Mouse (Mus musculus): ENCODE data around the gene Ethe1. TPM values are rescaled to one million over a fixed set of nuclear protein-coding genes. Genes with fewer than 3 reads are reported as not detected.
A peak's percentile ranks its signal among the peaks of the same experiment; 100 is the strongest.

Gene Ethe1
- total RNA-seq, 2 experiments from 2014 or later: 11.9 to 13.0 TPM

GRCm38 (mm10) chr7:24571071-24571470 lies 16.3 kb upstream of the Ethe1 start:
- no peak for DNase-seq (ENCODE audit: extremely low spot score in 1 of 2, low spot score in 2 of 2)
- intact Hi-C loops (cut with DNase I): no loop called here

- no peak for DNase-seq (ENCODE audit: extremely low spot score in 1 of 2, low spot score in 2 of 2)
- intact Hi-C loops (cut with DNase I): no loop called here
Measured at GRCm38 (mm10) chr7:24572455-24572854, 14.9 kb upstream of the Ethe1 start.

- intact Hi-C loops (cut with DNase I): no loop called here
- DNase-seq (ENCODE audit: extremely low spot score in 1 of 2, low spot score in 2 of 2): no peak
Measured at GRCm38 (mm10) chr7:24574224-24574796, 13.0 kb upstream of the Ethe1 start.

DNA sequence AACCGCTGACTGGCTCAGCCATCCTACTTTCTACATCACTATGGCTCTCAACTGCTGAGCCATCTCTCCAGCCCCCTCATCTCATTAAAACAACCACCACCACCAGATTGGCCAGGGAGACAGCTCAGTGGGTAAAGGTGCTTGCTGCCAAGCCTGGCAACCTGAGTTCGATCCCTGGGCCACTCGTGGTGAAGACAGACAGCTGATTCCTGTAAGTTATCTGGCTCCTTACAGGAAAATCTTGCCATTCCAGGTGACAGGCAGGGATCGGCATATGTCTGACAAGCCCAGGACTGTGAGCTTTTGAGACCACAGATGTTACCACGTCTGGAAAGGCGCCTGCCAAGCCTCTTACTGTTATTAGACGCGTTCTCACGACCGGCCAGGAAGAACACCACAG lies 9.5 kb upstream of the Ethe1 start:
- intact Hi-C loops (cut with DNase I): no loop called here
- no peak for DNase-seq (ENCODE audit: extremely low spot score in 1 of 2, low spot score in 2 of 2)

DNA sequence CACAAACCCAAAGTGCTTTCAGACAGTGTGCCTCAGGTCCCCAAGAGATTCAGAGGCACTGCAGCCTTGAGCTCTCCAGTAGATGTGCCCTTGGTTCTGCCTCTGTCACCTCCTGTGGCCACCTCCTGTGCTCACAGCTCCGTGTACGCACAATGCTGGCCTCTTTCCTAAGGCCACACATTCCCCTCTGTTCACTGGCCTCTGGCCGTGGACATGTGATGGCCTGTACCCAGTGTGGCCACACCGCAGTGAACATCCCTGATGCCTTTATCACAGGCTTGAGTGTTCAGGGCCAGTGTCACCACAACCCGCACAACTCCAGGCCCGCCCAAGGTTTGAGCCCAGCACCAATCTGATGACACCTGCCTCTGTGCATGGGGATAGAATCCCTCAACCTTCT lies 2.5 kb upstream of the Ethe1 start:
- intact Hi-C loops (cut with DNase I): no loop called here
- DNase-seq (ENCODE audit: extremely low spot score in 1 of 2, low spot score in 2 of 2): no peak

- DNase-seq (ENCODE audit: extremely low spot score in 1 of 2, low spot score in 2 of 2): peak in 1 of 2 experiments; percentile 51
- intact Hi-C loops (cut with DNase I): no loop called here
Measured at GRCm38 (mm10) chr7:24585995-24586394, 1.3 kb upstream of the Ethe1 start.

DNA sequence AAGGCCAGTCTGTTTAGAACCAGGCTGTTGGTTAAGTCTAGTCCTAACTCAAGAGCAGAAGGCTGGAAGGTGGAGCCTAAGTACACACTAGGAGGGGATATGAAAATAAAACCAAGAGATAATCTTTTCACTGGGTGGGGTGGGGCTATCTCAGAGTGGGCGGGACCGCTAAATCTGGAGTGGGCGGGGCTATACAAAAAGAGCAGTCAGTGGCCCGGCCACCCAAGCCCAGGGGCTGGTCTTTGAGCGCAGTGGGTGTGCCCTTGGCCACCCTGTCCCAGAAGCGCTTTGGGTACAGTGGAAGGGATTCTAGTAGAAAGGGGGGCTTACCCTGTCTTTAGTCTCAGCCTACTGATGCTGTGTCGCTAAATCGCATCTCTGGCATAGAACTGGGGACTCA lies 515 bp upstream of the Ethe1 start:
- intact Hi-C loops (cut with DNase I): no loop called here
- no peak for DNase-seq (ENCODE audit: extremely low spot score in 1 of 2, low spot score in 2 of 2)

DNA sequence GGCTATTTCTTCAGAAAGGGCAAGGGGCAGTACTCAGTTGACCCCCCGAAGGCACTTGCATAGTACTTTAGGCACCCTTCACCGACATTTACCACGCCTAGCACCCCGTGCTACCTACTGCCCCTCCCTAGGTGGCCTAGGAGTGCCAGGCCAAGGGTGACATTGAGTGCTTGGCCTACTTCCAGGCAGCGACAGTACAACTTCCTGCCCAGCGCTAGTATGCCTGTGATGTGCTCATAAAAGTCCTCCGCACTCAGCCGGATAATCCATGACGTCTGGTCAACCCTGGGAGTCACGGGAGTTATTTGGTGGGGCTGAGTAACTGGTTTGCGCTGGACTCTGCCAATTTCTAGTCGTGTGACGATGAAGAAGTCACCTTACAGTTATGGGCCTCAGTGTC lies 993 bp downstream of the Ethe1 start:
- intact Hi-C loops (cut with DNase I): no loop called here
- no peak for DNase-seq (ENCODE audit: extremely low spot score in 1 of 2, low spot score in 2 of 2)

DNA sequence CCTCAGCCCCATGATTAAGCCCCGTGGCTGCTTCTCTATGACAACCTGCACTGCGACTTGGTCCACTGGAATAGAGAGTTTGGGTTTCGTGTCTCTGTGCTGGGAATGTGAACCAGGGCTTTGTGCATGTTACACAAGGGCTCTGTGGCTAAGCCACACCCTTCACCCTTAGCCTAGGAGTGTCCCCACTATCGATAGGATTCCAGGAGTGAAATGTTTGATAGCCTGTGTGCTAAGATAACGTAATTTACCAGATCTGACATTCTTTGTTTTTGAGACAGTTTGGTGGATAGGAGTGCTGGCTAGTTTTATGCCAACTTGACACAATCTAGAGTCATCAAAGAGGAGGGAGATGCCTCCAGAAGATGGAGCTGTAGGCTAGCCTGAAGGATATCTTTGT lies 4.4 kb downstream of the Ethe1 start:
- intact Hi-C loops (cut with DNase I): loop anchor here (10.0 kb wide), 1 partner anchor 373 kb away; no protein-coding TSS in a partner anchor
- DNase-seq (ENCODE audit: extremely low spot score in 1 of 2, low spot score in 2 of 2): no peak

DNA sequence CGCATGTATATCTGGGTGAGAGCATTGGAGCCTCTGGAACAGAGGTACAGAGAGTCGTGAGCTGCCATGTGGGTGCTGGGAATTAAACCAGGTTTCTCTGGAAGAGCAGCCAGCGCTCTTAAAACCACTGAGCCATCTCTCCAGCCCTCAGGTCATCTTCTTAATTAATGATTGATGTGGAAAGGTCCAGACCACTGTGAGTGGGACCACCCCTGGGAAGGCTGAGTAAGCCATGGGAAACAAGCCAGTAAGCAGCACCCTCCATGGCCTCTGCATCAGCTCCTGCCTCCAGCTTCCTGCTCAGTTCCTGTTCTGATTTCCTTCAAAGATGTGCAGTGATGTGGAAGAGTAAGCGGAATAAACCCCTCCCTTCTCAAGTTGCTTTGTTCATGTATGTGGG lies 4.8 kb downstream of the Ethe1 start:
- intact Hi-C loops (cut with DNase I): loop anchor here (10.0 kb wide), 1 partner anchor 373 kb away; no protein-coding TSS in a partner anchor
- DNase-seq (ENCODE audit: extremely low spot score in 1 of 2, low spot score in 2 of 2): no peak

GRCm38 (mm10) chr7:24592781-24593180 lies 5.4 kb downstream of the Ethe1 start:
- DNase-seq (ENCODE audit: extremely low spot score in 1 of 2, low spot score in 2 of 2): no peak
- intact Hi-C loops (cut with DNase I): loop anchor here (10.0 kb wide), 1 partner anchor 372 kb away; no protein-coding TSS in a partner anchor

DNA sequence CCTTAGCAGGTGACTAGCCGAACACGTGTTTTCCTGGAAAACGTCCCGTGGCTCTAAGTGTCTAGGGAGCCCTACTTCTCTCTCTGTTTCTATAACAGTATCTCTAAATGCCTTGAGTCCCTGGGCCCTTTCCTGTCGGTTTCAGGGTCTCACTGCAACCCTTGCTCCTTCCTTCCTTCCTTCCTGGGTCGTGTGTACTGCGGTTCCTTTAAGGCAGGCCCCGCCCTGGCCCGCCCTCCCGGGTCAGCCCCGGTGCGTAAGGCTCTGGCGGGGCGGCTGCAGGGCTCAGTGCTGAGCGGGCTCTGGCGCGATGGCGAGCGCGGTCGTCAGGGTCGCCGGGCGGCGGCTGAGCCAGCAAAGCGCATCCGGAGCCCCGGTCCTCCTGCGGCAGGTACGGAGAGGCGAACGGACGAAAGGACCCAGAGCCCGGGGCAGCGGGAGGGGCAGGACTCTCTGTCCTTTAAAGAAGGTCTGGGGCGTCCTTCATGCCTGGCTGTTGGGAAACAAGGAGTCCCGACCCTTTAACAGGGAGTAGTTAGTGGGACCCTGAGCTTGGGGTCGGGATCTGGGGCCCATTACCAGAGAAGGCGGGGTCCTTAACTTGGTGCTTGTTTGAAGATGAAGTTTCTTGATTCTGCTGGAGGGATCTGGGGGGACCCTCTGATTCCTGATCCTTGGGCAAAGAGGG lies 6.4 kb downstream of the Ethe1 start:
- intact Hi-C loops (cut with DNase I): loop anchor here (10.0 kb wide), 1 partner anchor 371 kb away; no protein-coding TSS in a partner anchor

DNA sequence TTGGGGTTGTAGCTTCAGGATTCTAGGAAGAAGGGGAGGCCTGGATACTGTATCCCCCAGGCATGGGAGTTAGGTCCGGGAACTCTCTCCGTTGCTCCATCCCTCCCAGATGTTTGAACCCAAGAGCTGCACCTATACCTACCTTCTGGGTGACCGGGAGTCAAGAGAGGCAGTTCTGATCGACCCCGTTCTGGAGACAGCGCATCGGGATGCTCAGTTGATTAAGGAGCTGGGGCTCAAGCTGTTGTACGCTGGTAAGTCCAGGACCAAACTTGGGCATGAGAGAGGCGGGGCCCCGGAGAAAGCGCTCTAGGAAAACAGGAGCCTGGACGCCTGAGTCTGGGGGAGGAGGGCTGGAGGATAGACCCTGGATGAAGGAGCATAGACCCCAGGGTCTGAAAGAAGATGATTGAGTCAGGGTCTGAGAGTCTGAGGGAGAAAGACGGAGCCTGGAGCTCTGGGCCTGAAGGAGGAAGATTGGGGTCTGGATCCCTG lies 7.0 kb downstream of the Ethe1 start:
- no peak for DNase-seq (ENCODE audit: extremely low spot score in 1 of 2, low spot score in 2 of 2)
- intact Hi-C loops (cut with DNase I): loop anchor here (10.0 kb wide), 1 partner anchor 370 kb away; no protein-coding TSS in a partner anchor

More for the DNA sequence above, 6.4 kb downstream of the Ethe1 start:
- peak in 1 of 2 experiments; percentile 80 for DNase-seq (ENCODE audit: extremely low spot score in 1 of 2, low spot score in 2 of 2)

- no peak for DNase-seq (ENCODE audit: extremely low spot score in 1 of 2, low spot score in 2 of 2)
- intact Hi-C loops (cut with DNase I): loop anchor here (10.0 kb wide), 1 partner anchor 369 kb away; no protein-coding TSS in a partner anchor
Measured at GRCm38 (mm10) chr7:24595464-24595863, 8.1 kb downstream of the Ethe1 start.

DNA sequence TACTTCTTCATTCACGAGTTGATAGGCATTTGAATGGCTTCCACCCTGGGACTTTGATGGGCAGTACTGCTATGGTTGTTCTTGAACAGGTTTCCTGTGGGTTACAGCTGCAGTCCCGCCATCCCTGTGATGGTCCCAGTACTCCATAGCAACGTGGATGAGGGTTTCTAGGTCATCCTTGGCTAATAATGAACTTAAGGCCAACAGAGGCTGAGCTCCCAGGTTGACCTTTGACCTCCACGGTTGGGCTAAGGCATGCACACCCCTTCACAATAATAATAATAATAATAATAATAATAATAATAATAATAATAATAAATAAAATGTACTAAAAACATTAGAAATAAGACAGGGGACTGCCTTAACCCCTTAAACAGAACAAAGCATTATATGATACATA lies 10.8 kb downstream of the Ethe1 start:
- intact Hi-C loops (cut with DNase I): loop anchor here (2.0 to 10.0 kb wide), 2 partner anchors 65 to 367 kb away; no protein-coding TSS in a partner anchor
- DNase-seq (ENCODE audit: extremely low spot score in 1 of 2, low spot score in 2 of 2): no peak

GRCm38 (mm10) chr7:24599211-24600067 lies 12.1 kb downstream of the Ethe1 start:
- DNase-seq (ENCODE audit: extremely low spot score in 1 of 2, low spot score in 2 of 2): no peak
- intact Hi-C loops (cut with DNase I): loop anchor here (2.0 to 10.0 kb wide), 2 partner anchors 63 to 365 kb away; no protein-coding TSS in a partner anchor

- intact Hi-C loops (cut with DNase I): no loop called here
- peak; percentile 93 to 97 for DNase-seq (ENCODE audit: extremely low spot score in 1 of 2, low spot score in 2 of 2)
Measured at GRCm38 (mm10) chr7:24600941-24601597, 13.7 kb downstream of the Ethe1 start.

DNA sequence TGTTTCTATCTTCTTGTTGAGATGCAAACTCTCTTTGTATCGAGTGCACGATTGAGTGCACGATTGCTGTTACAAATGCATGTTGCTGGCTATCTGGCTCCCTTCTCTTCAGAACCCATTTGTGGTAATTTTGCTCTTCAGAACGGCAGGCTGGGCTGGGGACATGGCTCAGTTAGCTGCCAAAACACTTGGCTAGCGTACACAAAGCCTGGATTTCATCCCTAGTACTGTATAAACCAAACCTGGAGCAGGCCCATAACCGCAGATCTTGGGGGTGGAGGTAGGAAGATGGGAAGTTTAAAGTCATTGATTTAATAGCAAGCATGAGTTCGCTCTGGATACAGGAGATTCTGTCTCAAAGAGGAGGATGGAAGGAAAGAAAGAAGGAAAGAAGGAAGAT lies 18.2 kb downstream of the Ethe1 start:
- no peak for DNase-seq (ENCODE audit: extremely low spot score in 1 of 2, low spot score in 2 of 2)
- intact Hi-C loops (cut with DNase I): no loop called here

DNA sequence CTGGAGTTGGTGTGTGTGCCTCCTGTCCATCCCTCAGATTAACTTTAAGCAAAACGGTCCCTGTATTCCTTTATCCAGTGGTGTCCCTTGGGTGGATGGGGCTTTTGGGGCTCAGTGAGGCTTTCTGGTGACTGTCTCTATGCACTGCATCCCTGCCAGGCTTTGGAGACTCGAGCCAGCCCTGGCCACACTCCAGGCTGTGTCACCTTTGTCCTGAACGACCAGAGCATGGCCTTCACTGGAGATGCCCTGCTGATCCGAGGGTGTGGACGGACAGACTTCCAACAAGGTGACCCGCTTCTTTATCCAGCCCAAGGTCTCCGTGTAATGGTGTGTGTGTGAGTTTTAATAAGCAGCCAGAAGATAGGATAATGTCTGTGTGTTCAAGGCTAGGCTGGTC lies 18.7 kb downstream of the Ethe1 start:
- DNase-seq (ENCODE audit: extremely low spot score in 1 of 2, low spot score in 2 of 2): no peak
- intact Hi-C loops (cut with DNase I): no loop called here

Data from left cerebral cortex, postnatal 10 days (tissue).